Mouse (Mus musculus) lung, postnatal 4 days (tissue): Measurements from ENCODE around the gene Hoxb6.

Experiments used
- DNase-seq, 2 experiments: peaks; one replicate each; pipeline ENCODE4 v3.0.0; 2021

Gene Hoxb6

DNA sequence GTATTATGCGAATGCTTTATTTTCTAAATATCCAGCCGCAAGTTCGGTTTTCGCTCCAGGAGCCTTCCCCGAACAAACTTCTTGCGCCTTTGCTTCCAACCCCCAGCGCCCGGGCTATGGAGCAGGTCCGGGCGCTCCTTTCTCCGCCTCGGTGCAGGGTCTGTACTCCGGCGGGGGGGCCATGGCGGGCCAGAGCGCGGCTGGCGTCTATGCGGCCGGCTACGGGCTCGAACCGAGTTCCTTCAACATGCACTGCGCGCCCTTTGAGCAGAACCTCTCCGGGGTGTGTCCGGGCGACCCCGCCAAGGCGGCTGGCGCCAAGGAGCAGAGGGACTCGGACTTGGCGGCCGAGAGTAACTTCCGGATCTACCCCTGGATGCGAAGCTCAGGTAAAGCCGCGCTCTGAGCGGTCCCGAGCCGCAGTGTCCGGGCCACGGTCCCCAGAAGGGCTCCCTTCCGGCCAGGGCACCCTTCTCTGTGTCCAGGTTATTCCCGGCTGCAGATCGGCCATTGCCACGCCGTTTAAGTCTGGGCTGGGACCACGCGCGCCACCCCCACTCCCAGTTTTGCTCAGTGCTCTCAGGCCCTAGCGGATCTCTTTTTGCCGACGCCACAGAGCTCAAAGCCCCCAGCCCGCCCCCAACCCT, 5.4 kb upstream of the Hoxb6 start:
- DNase-seq: no peak

DNA sequence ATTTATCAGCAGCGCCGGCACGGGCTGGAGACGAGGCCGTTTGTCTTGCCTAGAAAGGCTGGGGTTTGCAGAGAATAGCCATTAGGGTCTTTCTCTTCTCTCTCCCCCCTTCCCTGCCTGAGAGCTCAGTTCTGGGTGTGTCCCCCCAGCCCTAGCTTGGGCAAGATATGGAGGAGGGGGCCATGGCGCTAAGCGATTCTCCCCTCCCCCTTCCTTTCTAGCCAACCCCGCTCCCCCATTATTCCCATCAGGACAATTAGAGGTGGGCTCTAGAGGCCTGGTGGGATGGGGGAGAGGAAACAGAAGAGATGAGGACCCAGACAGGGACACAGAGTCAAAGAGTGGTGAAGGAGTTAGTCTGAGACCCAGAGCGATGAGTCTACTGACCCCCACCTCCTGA, 4.9 kb upstream of the Hoxb6 start:
- DNase-seq: no peak

DNA sequence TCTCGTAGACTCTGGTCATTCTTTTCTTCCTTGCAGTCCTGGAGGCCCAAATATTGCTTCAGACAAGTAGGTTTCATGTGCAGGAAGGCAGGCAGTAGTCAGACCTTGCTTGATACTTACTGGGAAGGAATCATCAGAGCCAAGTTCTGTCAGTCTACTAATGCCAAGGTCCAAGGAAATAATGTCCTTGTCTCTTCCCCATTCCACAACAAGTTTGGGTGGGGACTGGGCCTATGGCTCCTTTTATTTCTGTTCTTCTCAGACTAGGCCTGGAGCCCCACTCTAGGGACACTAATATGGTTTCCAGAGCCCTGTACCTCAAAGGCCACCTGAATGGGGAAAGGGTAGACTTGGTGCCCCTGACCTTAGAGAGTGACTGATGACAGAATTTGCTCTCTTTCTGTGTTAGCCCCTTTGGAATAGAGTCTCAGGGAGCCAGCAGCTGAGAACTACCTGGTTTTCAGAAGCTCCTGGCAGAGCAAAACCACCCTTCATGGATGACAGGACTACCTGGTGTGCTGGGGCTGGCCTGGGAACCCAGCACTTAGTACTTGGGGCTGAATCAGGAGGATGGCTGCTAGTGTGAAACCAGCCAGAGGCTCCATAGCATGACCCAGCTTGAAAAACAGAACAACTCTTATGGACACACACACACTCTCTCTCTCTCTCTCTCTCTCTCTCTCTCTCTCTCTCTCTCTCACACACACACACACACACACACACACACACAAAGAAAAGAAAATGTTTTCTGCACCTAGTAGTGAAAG, 3.6 kb upstream of the Hoxb6 start:
- DNase-seq: no peak

DNA sequence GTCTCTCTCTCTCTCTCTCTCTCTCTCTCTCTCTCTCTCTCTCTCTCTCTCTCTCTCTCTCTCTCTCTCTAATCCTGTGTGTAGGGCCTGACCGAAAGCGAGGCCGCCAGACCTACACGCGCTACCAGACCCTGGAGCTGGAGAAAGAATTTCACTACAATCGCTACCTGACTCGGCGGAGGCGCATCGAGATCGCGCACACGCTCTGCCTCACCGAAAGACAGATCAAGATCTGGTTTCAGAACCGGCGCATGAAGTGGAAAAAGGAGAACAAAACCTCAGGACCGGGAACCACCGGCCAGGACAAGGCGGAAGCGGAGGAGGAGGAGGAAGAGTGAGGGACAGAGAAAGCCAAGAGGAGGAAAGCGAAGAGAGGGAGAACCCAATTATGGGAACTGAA, 3.0 kb upstream of the Hoxb6 start:
- DNase-seq: no peak

GRCm38 (mm10) chr11:96289837-96290236, 2.4 kb upstream of the Hoxb6 start:
- no peak for DNase-seq

DNA sequence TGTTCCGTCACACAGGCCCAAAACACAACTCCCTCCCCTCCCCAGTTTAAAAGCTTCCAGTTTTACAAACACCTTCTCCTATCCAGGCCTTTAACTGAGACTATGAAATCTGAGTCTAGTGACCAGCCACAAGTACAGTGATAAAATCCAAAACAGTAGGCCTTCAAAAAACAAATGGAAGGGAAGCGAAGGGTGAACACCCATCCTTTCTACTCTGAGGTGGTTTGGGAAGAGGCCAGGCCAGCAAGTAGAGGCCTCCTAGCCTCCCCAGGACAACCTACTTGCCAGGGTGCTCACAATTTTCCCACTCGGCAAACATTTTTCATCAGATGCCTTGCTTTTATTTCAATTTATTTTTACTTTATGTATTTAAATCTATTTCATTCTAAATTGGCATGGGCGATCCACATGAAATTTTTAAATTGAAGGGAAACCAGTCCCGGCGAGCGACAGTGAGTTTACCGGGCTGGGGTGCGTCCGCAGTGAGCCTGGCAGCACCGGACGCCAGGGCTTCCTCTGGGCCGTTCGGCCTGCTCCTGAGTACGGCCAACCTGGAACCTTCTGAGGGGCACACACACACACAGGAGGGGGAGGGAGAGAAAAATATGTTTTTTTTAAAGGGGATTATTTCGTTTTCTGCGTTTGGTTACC, 1.4 kb upstream of the Hoxb6 start:
- no peak for DNase-seq

DNA sequence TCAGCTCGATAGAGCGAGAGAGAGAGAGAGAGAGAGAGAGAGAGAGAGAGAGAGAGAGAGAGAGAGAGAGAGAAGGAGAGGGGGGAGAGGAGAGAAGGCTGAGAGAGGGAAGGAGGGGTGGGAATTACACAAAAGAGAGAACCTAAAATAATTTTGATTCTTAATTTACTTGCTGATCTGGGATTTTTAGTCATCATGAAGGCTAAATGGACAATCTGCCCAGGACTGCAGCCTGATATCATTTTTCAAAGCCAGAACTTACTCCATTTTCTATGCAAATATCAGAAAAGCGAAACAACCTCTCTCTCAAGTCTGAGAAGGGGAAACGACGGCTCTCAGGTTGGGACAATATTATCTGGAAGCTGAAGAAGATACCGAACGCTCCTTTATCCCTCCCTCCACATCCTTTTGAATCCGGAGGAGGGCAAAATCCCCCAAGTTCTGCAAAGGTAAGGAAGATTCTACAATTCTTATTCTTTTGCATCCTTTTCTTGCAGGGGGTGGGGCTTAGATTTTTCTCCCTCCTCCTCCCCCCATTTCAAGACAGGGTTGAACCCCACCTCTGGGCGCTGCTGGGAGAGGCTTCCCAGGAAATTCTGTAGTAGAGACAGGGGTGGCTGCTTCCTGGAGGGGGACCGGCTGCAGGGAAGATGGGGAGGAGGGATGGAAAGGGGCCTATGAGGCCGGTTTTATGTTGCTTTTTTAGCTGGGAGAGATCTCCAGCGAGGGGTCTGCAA, 457 bp downstream of the Hoxb6 start:
- DNase-seq: no peak

- no peak for DNase-seq
Measured at GRCm38 (mm10) chr11:96293302-96293921, 1.1 kb downstream of the Hoxb6 start.

- peak; percentile 78 to 86 for DNase-seq
Measured at GRCm38 (mm10) chr11:96294245-96295091, 2.2 kb downstream of the Hoxb6 start.

DNA sequence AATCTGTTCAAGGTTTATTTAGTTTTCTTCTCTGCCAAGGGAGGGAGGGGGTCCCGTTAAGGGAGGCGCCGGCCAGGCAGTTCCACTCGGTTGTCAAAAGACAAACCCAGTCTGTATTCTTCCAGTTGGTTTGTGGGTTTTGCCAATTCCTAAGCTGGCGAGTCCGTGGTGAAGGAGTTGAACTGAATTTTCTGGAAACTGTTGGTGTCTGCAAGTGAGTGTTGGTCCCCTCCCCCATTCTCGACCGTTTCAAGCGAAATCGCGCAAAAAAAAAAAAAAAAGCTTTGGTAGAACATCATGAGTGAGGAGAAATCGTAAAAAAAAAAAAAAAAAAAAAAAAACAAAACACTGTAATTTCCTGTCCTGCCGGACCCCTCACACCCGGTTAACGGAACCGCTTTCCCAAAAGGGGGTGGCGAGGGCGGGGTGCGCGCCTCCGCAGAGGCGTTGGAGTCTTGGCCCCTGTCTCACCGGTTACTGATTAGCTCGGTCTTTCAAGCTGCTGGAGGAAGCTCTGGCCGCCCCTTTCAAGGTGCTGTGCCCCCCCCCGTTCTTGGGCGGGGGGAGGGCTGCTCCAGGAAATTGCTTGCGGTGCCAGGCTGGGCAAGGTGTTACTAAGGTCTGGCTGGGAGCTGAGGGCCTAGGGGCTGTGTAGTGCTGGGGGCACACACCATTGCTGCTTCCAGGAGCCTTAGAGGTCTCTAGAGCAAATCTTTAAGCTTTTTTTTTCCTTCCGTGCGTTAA, 3.0 kb downstream of the Hoxb6 start:
- no peak for DNase-seq

DNA sequence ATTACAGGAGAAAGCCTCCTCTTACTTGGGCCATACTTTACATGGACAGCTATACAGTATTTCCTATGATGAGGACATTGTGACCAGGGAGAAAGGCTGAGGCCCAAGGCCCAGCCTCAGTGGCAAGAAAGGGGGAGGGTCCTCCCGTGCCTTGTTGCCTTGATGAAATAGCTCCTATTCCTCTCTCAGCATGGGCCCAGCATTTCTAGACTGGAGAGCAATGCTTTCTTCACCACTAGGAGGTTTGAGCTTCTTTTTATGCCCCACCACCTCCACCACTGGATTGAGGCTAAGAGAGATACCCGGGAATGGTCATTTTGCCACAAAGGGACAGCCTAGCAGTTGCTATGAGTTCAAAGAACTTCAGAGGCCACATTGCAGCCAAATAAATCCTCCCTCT, 4.7 kb downstream of the Hoxb6 start:
- no peak for DNase-seq

- no peak for DNase-seq
Measured at GRCm38 (mm10) chr11:96297428-96297827, 5.2 kb downstream of the Hoxb6 start.

GRCm38 (mm10) chr11:96297968-96298635, 5.8 kb downstream of the Hoxb6 start:
- no peak for DNase-seq

GRCm38 (mm10) chr11:96298895-96299667, 6.8 kb downstream of the Hoxb6 start:
- DNase-seq: peak; percentile 68 to 83

DNA sequence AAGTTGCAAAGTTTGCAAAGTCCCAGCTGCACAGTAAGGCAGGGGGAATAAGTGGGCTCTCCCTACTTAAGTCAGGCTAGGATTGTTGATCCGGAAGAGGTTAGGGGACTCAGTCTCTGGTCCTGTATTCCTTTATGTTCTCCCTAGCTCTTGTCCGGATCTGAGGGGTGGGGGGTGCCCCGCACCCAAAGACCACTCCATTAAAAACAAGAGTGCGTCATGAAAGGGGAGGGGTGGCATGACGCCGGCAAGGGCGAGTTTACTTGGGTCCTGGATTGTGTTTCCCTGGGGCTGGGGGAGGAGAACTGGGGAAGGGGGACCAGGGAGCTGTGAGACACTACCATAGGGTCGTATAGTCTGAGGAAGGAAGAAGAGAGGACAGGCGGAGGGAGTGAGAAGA, 7.5 kb downstream of the Hoxb6 start:
- no peak for DNase-seq

- DNase-seq: no peak
Measured at GRCm38 (mm10) chr11:96300354-96301063, 8.2 kb downstream of the Hoxb6 start.

GRCm38 (mm10) chr11:96301064-96301431, 8.8 kb downstream of the Hoxb6 start:
- no peak for DNase-seq

DNA sequence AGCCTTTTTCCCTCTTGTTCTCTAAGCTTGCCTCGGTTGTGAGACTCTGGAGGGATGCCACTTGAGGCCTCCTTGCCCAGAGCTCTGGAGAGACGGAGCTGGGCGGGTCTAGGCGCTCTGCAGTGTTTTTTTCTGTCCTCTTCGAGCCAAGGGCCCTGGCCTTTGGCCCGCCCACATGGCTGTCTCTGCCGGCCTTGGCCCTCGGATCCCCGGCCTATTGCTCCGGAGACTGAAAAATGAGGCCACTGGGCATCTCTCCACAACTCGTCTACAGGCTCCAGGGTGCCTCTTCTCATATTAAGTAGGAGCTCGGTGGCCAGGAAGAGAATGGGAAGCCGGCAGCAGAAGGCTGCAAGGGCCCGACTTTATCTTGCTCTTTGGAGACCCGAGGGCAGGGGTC, 9.6 kb downstream of the Hoxb6 start:
- DNase-seq: peak; percentile 68 to 90
